Mouse (Mus musculus) stomach, postnatal 0 days (tissue): ENCODE data around the gene Arid1b. TPM values are rescaled to one million over a fixed set of nuclear protein-coding genes. Genes with fewer than 3 reads are reported as not detected.

Experiments
- ATAC-seq: fragments of 200-750 bp; cut with Nextera tagmentation; 2 replicates; pipeline ENCODE4 v1.8.0; 2017; ENCODE audit not compliant: low FRiP score, low TSS enrichment
- DNase-seq: peaks from one replicate; pipeline ENCODE4 v3.0.0-alpha.2; 2016; ENCODE audit warnings: low spot score
- H3K27ac ChIP-seq: fragments of 300-500 bp; sonication (generic); replicated peaks from 2 replicates; pipeline ENCODE4 v1.5.1; 2014; ENCODE audit warnings: mild to moderate bottlenecking, control low read depth
- H3K27me3 ChIP-seq: fragments of 300-500 bp; sonication (generic); 2 replicates; pipeline ENCODE4 v1.6.1; 2014; ENCODE audit warnings: low read length; ENCODE audit not compliant: control insufficient read depth, insufficient read depth
- H3K36me3 ChIP-seq: fragments of 300-500 bp; sonication (generic); 2 replicates; pipeline ENCODE4 v1.6.1; 2014; ENCODE audit warnings: low read length, mixed read lengths; ENCODE audit not compliant: control insufficient read depth, insufficient read depth
- H3K4me1 ChIP-seq: fragments of 300-500 bp; sonication (generic); replicated peaks from 2 replicates; pipeline ENCODE4 v1.6.1; 2014; ENCODE audit warnings: antibody characterized with exemption; ENCODE audit not compliant: control insufficient read depth, insufficient read depth
- H3K4me2 ChIP-seq: fragments of 300-500 bp; sonication (generic); replicated peaks from 2 replicates; pipeline ENCODE4 v1.6.1; 2014; ENCODE audit warnings: low read depth, mild to moderate bottlenecking, control low read depth, moderate library complexity
- H3K4me3 ChIP-seq: fragments of 300-500 bp; sonication (generic); 2 replicates; pipeline ENCODE4 v1.5.1; 2014; ENCODE audit warnings: low read depth, low read length, control low read depth
- H3K9ac ChIP-seq: fragments of 300-500 bp; sonication (generic); 2 replicates; pipeline ENCODE4 v1.6.1; 2014; ENCODE audit warnings: mild to moderate bottlenecking, low read length, control low read depth, mixed read lengths
- H3K9me3 ChIP-seq: fragments of 300-500 bp; sonication (generic); 2 replicates; pipeline ENCODE4 v1.6.1; 2016; ENCODE audit warnings: low read length; ENCODE audit not compliant: control insufficient read depth
- CTCF ChIP-seq: IDR thresholded peaks from 2 replicates; pipeline ENCODE4 v1.5.1; 2016; ENCODE audit warnings: antibody characterized with exemption, low read depth, mild to moderate bottlenecking, moderate library complexity
- EP300 ChIP-seq: optimal IDR thresholded peaks from 2 replicates; pipeline ENCODE3; 2016; ENCODE audit warnings: antibody characterized with exemption
- WGBS: fragments of 180-500 bp; shearing (Covaris S2); extraction: QIAGEN DNeasy Blood & Tissue Kit; methylation state at CpG from one replicate; pipeline ENCODE4 v1.1.7; 2014; 5-methylcytosine and 5-hydroxymethylcytosine counted together
- polyA plus RNA-seq: library from polyadenylated mRNA; unstranded; fragments of >200 nt; fragmentation: Nextera tagmentation; extraction: Ambion mirVana; gene quantifications from 2 replicates; pipeline ENCODE4 v1.2.1, GENCODE M21; 2015

Arid1b gene
- polyA plus RNA-seq, 1 experiment from 2014 or later, result 5.6 TPM

DNA sequence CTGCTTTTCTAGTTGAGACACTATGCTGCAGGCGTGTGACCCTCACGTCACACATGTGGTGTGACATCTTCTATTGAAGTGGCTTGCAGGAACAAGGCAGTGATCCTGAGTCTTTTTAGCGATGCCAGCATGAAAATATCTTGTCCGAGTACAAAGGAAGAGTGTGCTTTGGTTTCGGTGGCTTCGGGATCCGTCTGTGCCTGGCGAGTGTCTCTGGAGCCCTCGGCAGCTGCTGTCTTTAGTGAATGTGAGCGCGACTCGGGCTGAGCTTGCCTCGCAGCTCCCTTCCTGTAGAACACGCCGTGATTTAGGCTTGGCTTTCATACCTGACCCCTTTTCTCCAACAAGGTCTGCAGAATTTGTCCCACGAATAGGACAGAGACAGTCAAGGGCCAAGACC lies 275.6 kb downstream of the Arid1b start:
- ATAC-seq (no peak), DNase-seq (no peak)
- Histone ChIP-seq H3K4me1 (no peaks in the 10 kb centered on the region), H3K4me2 (no peak overlapping the region), H3K27me3 (no peaks in the 10 kb centered on the region), H3K4me3 (no peak overlapping the region), H3K9ac (no peak overlapping the region), H3K9me3 (no peaks in the 10 kb centered on the region), H3K27ac (no peak overlapping the region), H3K36me3 (peaks cover 3% of the 10 kb centered on the region; the same call in 1 of the 2 replicates)
- TF ChIP-seq CTCF, result no peak
- TF ChIP-seq EP300, result no peak
- 89% methylated on average over 16 of the region's 16 CpGs for WGBS

DNA sequence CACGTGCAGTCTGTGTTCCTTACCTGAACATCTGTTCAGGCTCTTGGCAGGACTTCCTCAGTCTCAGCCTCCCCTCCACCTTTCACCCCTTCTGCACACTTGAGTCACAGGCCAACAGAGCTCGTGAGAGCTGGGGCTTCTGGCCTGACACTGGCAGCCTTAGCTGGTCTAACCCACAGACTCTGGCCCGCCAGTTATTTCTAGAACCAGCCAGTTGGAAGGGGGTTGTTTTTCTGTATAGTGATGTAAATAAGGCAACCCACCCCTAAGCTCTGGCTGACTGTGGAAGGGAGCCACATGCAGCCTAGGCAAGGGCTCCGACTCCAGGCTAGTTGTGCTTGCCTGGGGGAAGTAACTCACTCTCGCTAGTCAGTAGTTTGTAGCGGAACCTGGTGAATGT lies 276.7 kb downstream of the Arid1b start:
- Histone ChIP-seq H3K36me3 (peaks cover 3% of the 10 kb centered on the region; the same call in 1 of the 2 replicates), H3K9ac (no peak overlapping the region), H3K4me1 (no peaks in the 10 kb centered on the region), H3K9me3 (no peaks in the 10 kb centered on the region), H3K4me2 (no peak overlapping the region), H3K27me3 (no peaks in the 10 kb centered on the region), H3K4me3 (no peak overlapping the region), H3K27ac (no peak overlapping the region)
- DNase-seq (no peak), ATAC-seq (no peak)
- TF ChIP-seq EP300 (no peak), CTCF (no peak)
- WGBS, result 84% methylated on average over 6 of the region's 6 CpGs

GRCm38 (mm10) chr17:5273118-5273517 lies 279.0 kb downstream of the Arid1b start:
- ATAC-seq (no peak), DNase-seq (no peak)
- Histone ChIP-seq H3K4me2 (no peak overlapping the region), H3K9ac (no peak overlapping the region), H3K4me1 (0 out of 2 replicates have a peak, but pooled peaks cover 2% of the 10 kb centered on the region), H3K9me3 (no peaks in the 10 kb centered on the region), H3K36me3 (0 out of 2 replicates have a peak, but pooled peaks cover 3% of the 10 kb centered on the region), H3K4me3 (no peak overlapping the region), H3K27me3 (no peaks in the 10 kb centered on the region), H3K27ac (no peak overlapping the region)
- WGBS, result 80% methylated on average over 3 of the region's 3 CpGs
- TF ChIP-seq CTCF, result no peak
- no peak for TF ChIP-seq EP300

DNA sequence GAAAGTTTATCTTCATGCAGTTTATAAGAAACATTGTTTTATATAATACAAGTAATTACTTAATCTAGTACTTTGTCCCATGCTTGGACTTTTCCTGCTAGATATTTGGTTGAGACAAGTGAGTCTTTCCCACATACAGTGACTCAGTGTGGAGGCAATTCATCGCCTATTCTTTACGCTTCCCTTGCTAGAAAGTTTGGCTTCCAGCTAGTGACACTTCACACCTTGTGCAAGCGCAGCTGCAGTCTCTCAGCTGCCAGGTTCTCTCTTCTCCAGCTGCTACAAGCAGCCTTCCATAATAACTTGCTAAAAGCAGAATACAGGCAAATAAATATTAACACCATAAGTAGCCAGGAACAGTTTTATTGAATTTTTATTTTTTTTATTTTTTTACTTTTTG lies 279.6 kb downstream of the Arid1b start:
- no peak overlapping the region for H3K4me2 ChIP-seq
- DNase-seq, result no peak
- no peak overlapping the region for H3K27ac ChIP-seq
- no peak overlapping the region for H3K9ac ChIP-seq
- no peak overlapping the region for H3K4me3 ChIP-seq
- 0 out of 2 replicates have a peak, but pooled peaks cover 2% of the 10 kb centered on the region for H3K4me1 ChIP-seq
- H3K9me3 ChIP-seq, result no peaks in the 10 kb centered on the region
- no peak for ATAC-seq
- TF ChIP-seq CTCF, result no peak
- TF ChIP-seq EP300, result no peak
- no peaks in the 10 kb centered on the region for H3K27me3 ChIP-seq
- H3K36me3 ChIP-seq, result 0 out of 2 replicates have a peak, but pooled peaks cover 3% of the 10 kb centered on the region
- 45% methylated on average over 3 of the region's 3 CpGs for WGBS

DNA sequence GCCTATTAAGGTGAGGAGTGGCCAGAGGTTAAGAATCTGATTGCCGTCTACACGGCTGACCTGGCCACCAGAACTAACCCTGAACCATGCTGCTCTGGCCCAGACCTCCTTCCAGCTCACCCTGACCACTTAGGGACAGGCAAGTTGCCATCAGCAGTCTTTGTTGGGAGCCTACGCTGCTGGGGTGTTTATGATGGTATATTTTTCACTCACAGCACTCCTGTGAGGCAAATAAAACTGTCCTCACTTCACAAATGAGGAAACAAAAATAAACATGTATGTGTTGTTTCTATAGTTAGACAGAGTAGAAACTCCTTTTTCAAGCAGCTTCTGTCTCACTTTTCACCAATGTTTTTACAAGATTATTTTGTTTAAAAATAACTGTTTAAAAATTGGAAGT lies 280.3 kb downstream of the Arid1b start:
- H3K27ac ChIP-seq, result no peak overlapping the region
- DNase-seq (no peak), ATAC-seq (no peak)
- H3K27me3 ChIP-seq, result no peaks in the 10 kb centered on the region
- TF ChIP-seq CTCF (no peak), EP300 (no peak)
- no peak overlapping the region for H3K4me2 ChIP-seq
- H3K4me3 ChIP-seq, result no peak overlapping the region
- no peaks in the 10 kb centered on the region for H3K9me3 ChIP-seq
- no peak overlapping the region for H3K9ac ChIP-seq
- WGBS, result 77% methylated on average over 3 of the region's 3 CpGs
- H3K36me3 ChIP-seq, result 0 out of 2 replicates have a peak, but pooled peaks cover 3% of the 10 kb centered on the region
- 0 out of 2 replicates have a peak, but pooled peaks cover 2% of the 10 kb centered on the region for H3K4me1 ChIP-seq

DNA sequence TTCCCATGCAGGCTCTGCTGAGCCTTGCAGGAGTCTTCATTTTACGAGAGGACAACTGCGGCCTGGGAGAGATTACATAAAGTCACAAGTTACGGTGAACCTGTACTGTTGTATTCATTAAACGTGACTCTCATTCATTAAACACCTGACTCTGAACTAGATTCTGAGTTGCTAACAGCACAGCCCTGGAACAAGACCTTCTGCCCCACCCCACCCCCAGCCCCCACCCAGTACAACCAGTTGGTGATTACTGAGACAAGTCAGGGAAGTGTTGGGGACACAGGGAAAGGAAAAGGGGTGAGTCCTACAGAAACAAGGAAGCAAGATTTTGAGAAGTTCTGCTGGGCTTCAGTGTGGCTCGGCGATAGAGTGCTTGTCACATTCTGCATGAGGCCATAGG lies 281.6 kb downstream of the Arid1b start:
- no peak overlapping the region for H3K4me2 ChIP-seq
- no peak overlapping the region for H3K9ac ChIP-seq
- TF ChIP-seq CTCF (no peak), EP300 (no peak)
- DNase-seq (peak; percentile 42), ATAC-seq (peak; percentile 66)
- H3K9me3 ChIP-seq, result no peaks in the 10 kb centered on the region
- no peak overlapping the region for H3K4me3 ChIP-seq
- H3K27me3 ChIP-seq, result no peaks in the 10 kb centered on the region
- H3K36me3 ChIP-seq, result no peaks in the 10 kb centered on the region
- 55% methylated on average over 6 of the region's 6 CpGs for WGBS
- 0 out of 2 replicates have a peak, but pooled peaks cover 2% of the 10 kb centered on the region for H3K4me1 ChIP-seq
- H3K27ac ChIP-seq, result no peak overlapping the region; the same call in 1 of the 2 replicates
